Mouse (Mus musculus): ENCODE data around the gene Ammecr1.

Gene Ammecr1

GRCm38 (mm10) chrX:142916719-142917118 is 49.8 kb downstream of the Ammecr1 start:
- DNase-seq (ENCODE audit: low read depth, low spot score) = no peak

- DNase-seq (ENCODE audit: low read depth, low spot score) = no peak
Observed at GRCm38 (mm10) chrX:142914208-142914607, 52.3 kb downstream of the Ammecr1 start.

GRCm38 (mm10) chrX:142903854-142904253 is 62.7 kb downstream of the Ammecr1 start:
- no peak for DNase-seq (ENCODE audit: low read depth, low spot score)

GRCm38 (mm10) chrX:142902599-142902998 is 63.9 kb downstream of the Ammecr1 start:
- DNase-seq (ENCODE audit: low read depth, low spot score) = no peak

GRCm38 (mm10) chrX:142901915-142902314 is 64.6 kb downstream of the Ammecr1 start:
- DNase-seq (ENCODE audit: low read depth, low spot score) = no peak

- no peak for DNase-seq (ENCODE audit: low read depth, low spot score)
Observed at GRCm38 (mm10) chrX:142898295-142898887, 68.1 kb downstream of the Ammecr1 start.

- no peak for DNase-seq (ENCODE audit: low read depth, low spot score)
Observed at GRCm38 (mm10) chrX:142897477-142898000, 69.0 kb downstream of the Ammecr1 start.

- DNase-seq (ENCODE audit: low read depth, low spot score) = no peak
Observed at GRCm38 (mm10) chrX:142895316-142895715, 71.2 kb downstream of the Ammecr1 start.

GRCm38 (mm10) chrX:142885962-142886361 is 80.6 kb downstream of the Ammecr1 start:
- no peak for DNase-seq (ENCODE audit: low read depth, low spot score)

GRCm38 (mm10) chrX:142883593-142883992 is 82.9 kb downstream of the Ammecr1 start:
- DNase-seq (ENCODE audit: low read depth, low spot score) = no peak

GRCm38 (mm10) chrX:142882255-142882654 is 84.3 kb downstream of the Ammecr1 start:
- DNase-seq (ENCODE audit: low read depth, low spot score) = no peak

GRCm38 (mm10) chrX:142869844-142870243 is 96.7 kb downstream of the Ammecr1 start:
- DNase-seq (ENCODE audit: low read depth, low spot score) = peak; percentile 1

- DNase-seq (ENCODE audit: low read depth, low spot score) = no peak
Observed at GRCm38 (mm10) chrX:142848032-142848431, 118.5 kb downstream of the Ammecr1 start.

GRCm38 (mm10) chrX:142846266-142846665 is 120.3 kb downstream of the Ammecr1 start:
- DNase-seq (ENCODE audit: low read depth, low spot score) = no peak

GRCm38 (mm10) chrX:142841916-142842315 is 124.6 kb downstream of the Ammecr1 start:
- DNase-seq (ENCODE audit: low read depth, low spot score) = peak; percentile 64

GRCm38 (mm10) chrX:142839411-142839810 is 127.1 kb downstream of the Ammecr1 start:
- DNase-seq (ENCODE audit: low read depth, low spot score) = no peak

- no peak for DNase-seq (ENCODE audit: low read depth, low spot score)
Observed at GRCm38 (mm10) chrX:142838841-142839240, 127.7 kb downstream of the Ammecr1 start.

- DNase-seq (ENCODE audit: low read depth, low spot score) = no peak
Observed at GRCm38 (mm10) chrX:142837316-142837715, 129.2 kb downstream of the Ammecr1 start.

- DNase-seq (ENCODE audit: low read depth, low spot score) = no peak
Observed at GRCm38 (mm10) chrX:142836399-142836798, 130.1 kb downstream of the Ammecr1 start.

GRCm38 (mm10) chrX:142834807-142835206 is 131.7 kb downstream of the Ammecr1 start:
- no peak for DNase-seq (ENCODE audit: low read depth, low spot score)

GRCm38 (mm10) chrX:142833164-142833796 is 133.2 kb downstream of the Ammecr1 start:
- DNase-seq (ENCODE audit: low read depth, low spot score) = no peak

GRCm38 (mm10) chrX:142832221-142832620 is 134.3 kb downstream of the Ammecr1 start:
- DNase-seq (ENCODE audit: low read depth, low spot score) = no peak

GRCm38 (mm10) chrX:142830572-142830971 is 136.0 kb downstream of the Ammecr1 start:
- DNase-seq (ENCODE audit: low read depth, low spot score) = no peak

Data from retina, postnatal 7 days (tissue).